Mouse (Mus musculus): ENCODE data around the gene Cfd. TPM values are rescaled to one million over a fixed set of nuclear protein-coding genes. Genes with fewer than 3 reads are reported as not detected.

The Cfd gene
- total and polyA plus RNA-seq, 2 experiments from 2014 or later: not detected

DNA sequence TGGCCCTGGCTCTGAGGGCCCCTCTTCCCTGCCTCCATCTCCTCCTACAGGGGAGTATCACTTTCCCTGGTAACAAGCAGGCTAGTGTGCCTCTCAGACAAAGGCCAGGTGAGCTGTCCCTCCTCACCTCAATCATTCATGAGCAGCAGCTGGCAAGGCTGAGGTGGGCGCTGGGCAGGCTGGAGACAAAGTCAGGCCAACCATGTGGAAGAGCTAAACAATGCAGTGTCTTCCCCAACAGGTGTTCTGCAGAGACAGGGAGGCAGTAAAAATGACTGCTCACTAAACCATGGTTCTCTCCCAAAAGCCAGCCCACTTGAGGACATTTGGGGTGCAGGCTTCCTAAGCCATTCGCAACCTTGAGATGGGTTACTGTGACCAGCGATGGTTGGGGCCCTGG, 39.0 kb upstream of the Cfd start:
- 0 out of 2 replicates have a peak overlapping the region, but pooled peaks have one; percentile 7 for H3K4me2 ChIP-seq (ENCODE audit: low read depth, low read length)
- no peak for ATAC-seq (ENCODE audit: insufficient read depth, low read depth)
- no peaks in the 10 kb centered on the region for H3K27me3 ChIP-seq (ENCODE audit: control insufficient read depth, insufficient read depth, low read length)
- TF ChIP-seq EP300 (IDR thresholded peaks at IDR 0.05; ENCODE audit: low read depth): no peak
- TF ChIP-seq CTCF (IDR thresholded peaks at IDR 0.05; ENCODE audit: low read depth): no peak
- no peak overlapping the region for H3K4me3 ChIP-seq (ENCODE audit: low read depth, low read length)
- H3K9me3 ChIP-seq (replicated peaks; ENCODE audit: control insufficient read depth, low read length): no peaks in the 10 kb centered on the region
- DNase-seq (ENCODE audit: low spot score): no peak
- H3K27ac ChIP-seq (ENCODE audit: low read depth): peak overlapping the region; percentile 100
- no peaks in the 10 kb centered on the region for H3K36me3 ChIP-seq (replicated peaks; ENCODE audit: control insufficient read depth, insufficient read depth, low read length)
- WGBS: 69% methylated on average over 3 of the region's 3 CpGs
- peaks cover 25% of the 10 kb centered on the region for H3K4me1 ChIP-seq (ENCODE audit: control insufficient read depth, insufficient read depth)
- H3K9ac ChIP-seq (replicated peaks; ENCODE audit: low read depth, low read length): no peak overlapping the region; the same call in 1 of the 2 replicates

DNA sequence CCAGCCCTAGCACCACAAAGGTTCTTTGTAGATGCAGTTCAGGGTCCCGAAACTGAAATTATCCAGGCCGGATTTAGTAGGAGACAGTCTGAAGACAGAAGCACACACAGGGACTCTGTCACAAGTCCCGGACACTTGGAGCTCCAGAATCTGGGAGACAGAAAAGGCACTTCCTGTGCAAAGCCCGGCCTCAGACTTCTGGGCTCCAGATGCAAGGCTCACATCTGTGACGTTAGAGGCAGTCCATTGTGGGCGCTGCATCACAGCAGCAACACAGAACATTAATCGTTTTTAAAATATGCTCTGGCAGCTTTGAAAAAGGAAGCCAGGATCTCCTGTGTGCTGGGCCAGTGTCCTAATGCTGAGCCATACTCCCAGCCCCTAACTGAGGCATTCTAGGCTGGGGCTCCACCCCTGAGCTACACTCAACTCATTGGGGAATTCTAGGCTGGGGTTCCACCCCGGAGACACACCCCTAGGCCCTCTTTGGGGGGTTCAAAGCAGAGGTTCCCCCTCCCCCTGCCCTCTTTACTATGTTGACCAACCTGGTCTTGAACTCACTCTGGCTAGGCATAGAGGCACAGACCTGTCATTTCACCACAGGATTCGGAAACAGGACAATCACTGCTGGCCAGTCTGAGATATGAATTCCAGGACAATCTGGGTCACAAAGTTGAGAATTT, 38.4 kb upstream of the Cfd start:
- H3K36me3 ChIP-seq (replicated peaks; ENCODE audit: control insufficient read depth, insufficient read depth, low read length): peaks cover 5% of the 10 kb centered on the region; the same call in 1 of the 2 replicates
- peak overlapping the region; percentile 100 for H3K27ac ChIP-seq (ENCODE audit: low read depth)
- H3K9me3 ChIP-seq (replicated peaks; ENCODE audit: control insufficient read depth, low read length): no peaks in the 10 kb centered on the region
- H3K9ac ChIP-seq (replicated peaks; ENCODE audit: low read depth, low read length): peak overlapping the region; percentile 59
- ATAC-seq (ENCODE audit: insufficient read depth, low read depth) (no peak), DNase-seq (ENCODE audit: low spot score) (peak; percentile 55)
- H3K4me2 ChIP-seq (ENCODE audit: low read depth, low read length): peak overlapping the region; percentile 83
- no peak for TF ChIP-seq CTCF (IDR thresholded peaks at IDR 0.05; ENCODE audit: low read depth)
- TF ChIP-seq EP300 (IDR thresholded peaks at IDR 0.05; ENCODE audit: low read depth): no peak
- peak overlapping the region; percentile 45; the same call in 1 of the 2 replicates for H3K4me3 ChIP-seq (ENCODE audit: low read depth, low read length)
- 41% methylated on average over 9 of the region's 9 CpGs for WGBS
- H3K4me1 ChIP-seq (ENCODE audit: control insufficient read depth, insufficient read depth): peaks cover 31% of the 10 kb centered on the region
- no peaks in the 10 kb centered on the region for H3K27me3 ChIP-seq (ENCODE audit: control insufficient read depth, insufficient read depth, low read length)

DNA sequence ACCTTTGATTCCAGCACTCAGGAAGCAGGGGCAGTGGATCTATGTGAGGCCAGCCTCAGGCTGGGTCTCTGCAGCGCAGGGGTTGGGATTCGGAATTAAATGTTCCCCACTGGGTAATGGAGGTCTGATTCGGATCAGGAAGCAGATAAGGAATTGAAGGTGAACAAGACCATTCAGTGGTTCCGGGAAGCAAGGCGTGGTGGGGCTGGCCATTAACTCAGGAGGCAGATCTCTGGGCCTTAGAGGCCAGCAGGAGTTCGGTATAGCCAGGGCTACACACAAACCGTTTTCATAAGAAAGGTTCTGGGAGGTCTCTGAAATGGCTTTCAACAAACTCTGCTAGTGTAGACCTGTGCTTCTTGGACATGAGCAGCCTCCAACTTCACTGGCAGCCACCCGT, 37.8 kb upstream of the Cfd start:
- no peaks in the 10 kb centered on the region for H3K9me3 ChIP-seq (replicated peaks; ENCODE audit: control insufficient read depth, low read length)
- peaks cover 8% of the 10 kb centered on the region; the same call in 1 of the 2 replicates for H3K36me3 ChIP-seq (replicated peaks; ENCODE audit: control insufficient read depth, insufficient read depth, low read length)
- DNase-seq (ENCODE audit: low spot score) (no peak), ATAC-seq (ENCODE audit: insufficient read depth, low read depth) (no peak)
- H3K9ac ChIP-seq (replicated peaks; ENCODE audit: low read depth, low read length): peak overlapping the region; percentile 59
- H3K4me2 ChIP-seq (ENCODE audit: low read depth, low read length): peak overlapping the region; percentile 83
- 25% methylated on average over 8 of the region's 8 CpGs for WGBS
- peak overlapping the region; percentile 100 for H3K27ac ChIP-seq (ENCODE audit: low read depth)
- TF ChIP-seq CTCF (IDR thresholded peaks at IDR 0.05; ENCODE audit: low read depth) (no peak), EP300 (IDR thresholded peaks at IDR 0.05; ENCODE audit: low read depth) (no peak)
- peak overlapping the region; percentile 45 for H3K4me3 ChIP-seq (ENCODE audit: low read depth, low read length)
- no peaks in the 10 kb centered on the region for H3K27me3 ChIP-seq (ENCODE audit: control insufficient read depth, insufficient read depth, low read length)
- peaks cover 37% of the 10 kb centered on the region for H3K4me1 ChIP-seq (ENCODE audit: control insufficient read depth, insufficient read depth)

DNA sequence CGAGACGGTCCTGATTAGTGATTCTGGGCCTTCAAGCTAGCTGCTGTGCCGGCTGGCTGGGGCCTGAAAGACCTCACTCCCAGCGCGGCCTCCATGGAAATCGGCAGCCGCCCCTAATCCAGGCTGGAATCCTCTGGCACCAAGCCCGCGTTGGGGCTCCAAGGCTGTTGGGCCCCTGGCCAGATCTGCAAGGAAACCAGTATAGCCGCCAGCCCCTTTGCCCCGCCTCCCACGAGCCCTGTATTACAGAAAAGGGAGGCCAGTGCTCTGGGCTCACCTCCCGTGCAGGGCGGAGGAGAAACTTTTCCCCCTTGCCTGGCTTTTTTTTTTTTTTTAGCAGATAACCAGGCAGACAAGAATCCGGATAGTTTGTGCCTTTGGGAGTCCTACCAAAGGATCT, 37.3 kb upstream of the Cfd start:
- WGBS: under 1% methylated on average over 15 of the region's 15 CpGs
- Histone ChIP-seq H3K4me1 (ENCODE audit: control insufficient read depth, insufficient read depth) (peaks cover 43% of the 10 kb centered on the region), H3K27ac (ENCODE audit: low read depth) (peak overlapping the region; percentile 100), H3K9ac (replicated peaks; ENCODE audit: low read depth, low read length) (peak overlapping the region; percentile 59), H3K36me3 (replicated peaks; ENCODE audit: control insufficient read depth, insufficient read depth, low read length) (peaks cover 10% of the 10 kb centered on the region; the same call in 1 of the 2 replicates), H3K4me2 (ENCODE audit: low read depth, low read length) (peak overlapping the region; percentile 83), H3K27me3 (ENCODE audit: control insufficient read depth, insufficient read depth, low read length) (no peaks in the 10 kb centered on the region), H3K4me3 (ENCODE audit: low read depth, low read length) (peak overlapping the region; percentile 45), H3K9me3 (replicated peaks; ENCODE audit: control insufficient read depth, low read length) (no peaks in the 10 kb centered on the region)
- TF ChIP-seq EP300 (IDR thresholded peaks at IDR 0.05; ENCODE audit: low read depth) (peak; percentile 59; the same call in 1 of the 2 replicates), CTCF (IDR thresholded peaks at IDR 0.05; ENCODE audit: low read depth) (peak; percentile 11; the same call in 1 of the 2 replicates)
- peak; percentile 55 for ATAC-seq (ENCODE audit: insufficient read depth, low read depth)
- peak; percentile 94 for DNase-seq (ENCODE audit: low spot score)

DNA sequence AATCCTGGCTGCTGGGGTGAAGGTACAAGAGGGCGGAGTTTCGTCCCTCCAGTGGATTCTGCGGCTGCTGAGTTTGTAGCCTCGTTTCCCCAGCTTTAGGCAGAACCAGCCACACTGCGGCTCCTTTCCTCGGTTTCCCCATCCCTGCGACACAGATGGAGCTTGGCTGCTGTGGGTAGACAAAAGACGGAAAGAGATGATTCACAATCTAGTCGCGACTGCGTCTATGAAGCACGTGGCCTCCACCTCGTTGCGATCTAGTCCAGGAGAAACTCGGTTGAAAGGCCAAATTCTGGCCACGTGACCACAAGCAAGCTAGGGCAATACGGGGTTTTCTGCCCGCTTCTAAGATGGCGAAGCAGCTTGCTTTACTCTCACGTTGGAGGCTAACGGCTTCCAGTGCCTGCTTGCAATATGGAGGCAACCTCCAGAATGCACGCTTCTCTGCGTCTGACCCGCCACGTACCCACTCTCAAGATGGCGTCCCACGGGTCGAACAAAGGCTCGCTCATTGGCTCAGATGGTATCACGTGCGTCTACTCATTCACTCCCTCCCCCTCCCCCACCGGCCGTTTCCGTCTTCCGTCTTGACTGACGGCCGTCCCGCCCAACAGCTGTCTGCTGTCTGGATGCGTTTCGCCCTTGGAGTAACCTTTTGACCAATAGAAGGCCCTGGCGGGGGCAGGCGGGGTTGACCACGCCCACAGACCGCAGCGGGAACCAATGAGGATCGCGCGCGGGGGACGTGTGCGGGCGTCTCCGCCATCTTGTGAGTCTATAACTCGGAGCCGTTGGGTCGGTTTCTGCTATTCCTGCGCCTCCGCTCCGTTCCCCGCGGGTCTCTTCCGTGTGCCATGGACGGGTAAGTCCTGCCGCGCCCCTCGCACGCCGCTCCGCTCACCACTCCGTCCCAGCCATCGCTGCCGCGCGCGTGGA, 36.5 kb upstream of the Cfd start, which contains the start of gene Ptbp1:
Gene Ptbp1, plus strand, starts transcription at position 568 of the 936 bp plus-strand sequence.
- Histone ChIP-seq H3K9ac (replicated peaks; ENCODE audit: low read depth, low read length) (peak within 1 kb of the TSS; percentile 98), H3K36me3 (replicated peaks; ENCODE audit: control insufficient read depth, insufficient read depth, low read length) (peaks cover 18% of the 10 kb centered on the region), H3K4me3 (ENCODE audit: low read depth, low read length) (peak within 1 kb of the TSS; percentile 98), H3K27ac (ENCODE audit: low read depth) (peak within 1 kb of the TSS; percentile 100), H3K4me1 (ENCODE audit: control insufficient read depth, insufficient read depth) (peaks cover 49% of the 10 kb centered on the region), H3K4me2 (ENCODE audit: low read depth, low read length) (peak within 1 kb of the TSS; percentile 90), H3K27me3 (ENCODE audit: control insufficient read depth, insufficient read depth, low read length) (no peaks in the 10 kb centered on the region), H3K9me3 (replicated peaks; ENCODE audit: control insufficient read depth, low read length) (no peaks in the 10 kb centered on the region)
- ATAC-seq (ENCODE audit: insufficient read depth, low read depth): peak; percentile 88
- TF ChIP-seq EP300 (IDR thresholded peaks at IDR 0.05; ENCODE audit: low read depth) (peak; percentile 66; the same call in 1 of the 2 replicates), CTCF (IDR thresholded peaks at IDR 0.05; ENCODE audit: low read depth) (no peak)
- DNase-seq (ENCODE audit: low spot score): peak; percentile 99
- WGBS: under 1% methylated on average over 75 of the region's 75 CpGs

All from heart, postnatal 0 days (tissue).